Mouse (Mus musculus) gastrocnemius, postnatal 25 days (tissue): ENCODE measurements around the gene Gda. TPM values are rescaled to one million over a fixed set of nuclear protein-coding genes. Genes with fewer than 3 reads are reported as not detected.

Experiments used
- DNase-seq: peaks from one replicate; pipeline ENCODE4 v3.0.0; 2022
- total RNA-seq, 2 experiments: library from RNA; stranded (reverse); gene quantifications; 1 replicate in 1 of 2; 2 replicates in 1 of 2; pipeline ENCODE4 v1.2.3; 2021

Gene Gda
- total RNA-seq, 2 experiments from 2014 or later: 4.9 to 8.5 TPM

GRCm38 (mm10) chr19:21372395-21373072, 100.7 kb downstream of the Gda start:
- DNase-seq: no peak

DNA sequence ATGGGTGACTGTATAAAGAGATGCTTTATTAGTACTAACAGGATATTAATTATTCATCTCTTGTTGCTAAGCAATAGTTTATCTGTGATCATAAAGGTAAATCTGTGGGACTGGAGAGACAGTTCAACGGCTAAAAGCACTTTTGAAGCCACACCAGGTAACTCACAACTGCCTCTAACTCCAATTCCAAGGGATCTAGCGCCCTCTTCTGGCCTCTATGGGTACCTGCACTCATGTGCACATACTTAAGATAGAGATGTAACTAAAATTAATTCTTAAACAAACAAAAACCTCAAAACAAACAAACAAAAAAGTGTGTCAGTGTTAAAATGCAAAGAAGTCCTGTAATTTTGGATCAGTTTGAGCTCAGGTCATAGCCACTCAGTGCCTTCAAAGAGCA, 101.9 kb downstream of the Gda start:
- DNase-seq: no peak

DNA sequence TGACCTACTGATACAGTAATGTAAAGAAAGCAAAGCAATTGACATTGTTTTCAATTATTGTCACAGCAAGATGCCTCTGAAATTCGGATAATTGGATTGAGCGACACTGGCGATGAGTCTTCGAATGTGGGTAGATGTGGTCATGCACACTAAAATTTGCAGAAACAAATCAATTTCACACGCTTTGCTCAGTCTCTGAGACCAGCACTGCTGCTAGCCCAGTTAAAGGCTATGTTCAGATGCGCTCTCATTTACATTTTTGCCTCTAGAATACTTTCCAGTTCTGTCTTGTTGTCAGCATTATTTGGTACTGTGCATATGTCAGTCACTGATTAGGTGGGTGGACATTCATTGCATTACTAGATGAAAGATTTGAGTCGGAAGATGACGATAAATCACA, 102.5 kb downstream of the Gda start:
- DNase-seq: no peak

DNA sequence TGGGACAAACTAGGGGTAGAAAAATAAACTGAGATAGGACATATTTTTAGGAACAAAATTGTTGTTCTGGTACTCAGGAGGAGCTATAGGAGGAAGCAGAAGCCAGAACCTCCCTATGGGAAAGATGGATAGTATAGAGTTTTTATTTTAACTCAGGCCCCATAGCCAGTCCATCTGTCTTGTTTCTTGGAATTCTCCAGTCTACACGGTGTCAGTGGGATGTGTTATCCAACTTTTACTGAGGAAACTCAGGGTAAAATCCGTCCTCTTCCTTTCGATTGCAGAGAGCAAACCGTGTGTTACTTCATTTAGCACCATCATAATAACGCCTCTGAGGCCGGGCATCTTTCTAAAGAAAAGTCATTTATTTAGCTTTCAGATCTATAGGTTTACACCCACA, 104.1 kb downstream of the Gda start:
- DNase-seq: no peak

DNA sequence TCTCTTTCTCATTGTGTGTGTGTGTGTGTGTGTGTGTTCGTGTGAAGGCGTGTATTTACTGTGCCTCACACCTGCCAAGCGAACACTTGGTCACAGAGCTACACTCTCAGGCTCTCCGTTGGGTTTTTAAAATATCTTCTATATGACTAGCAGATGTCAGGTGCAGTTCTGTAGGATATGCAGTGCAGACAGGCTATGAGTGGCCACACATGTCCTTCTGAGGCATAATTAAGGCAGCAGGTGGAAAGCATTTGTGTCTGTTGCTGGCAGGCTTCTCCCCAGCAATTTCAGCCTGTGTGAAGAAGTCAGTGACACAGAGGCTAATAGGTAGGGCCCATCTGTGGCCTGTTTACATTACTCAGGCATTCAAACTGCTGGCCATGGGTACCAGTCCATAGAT, 104.7 kb downstream of the Gda start:
- no peak for DNase-seq

DNA sequence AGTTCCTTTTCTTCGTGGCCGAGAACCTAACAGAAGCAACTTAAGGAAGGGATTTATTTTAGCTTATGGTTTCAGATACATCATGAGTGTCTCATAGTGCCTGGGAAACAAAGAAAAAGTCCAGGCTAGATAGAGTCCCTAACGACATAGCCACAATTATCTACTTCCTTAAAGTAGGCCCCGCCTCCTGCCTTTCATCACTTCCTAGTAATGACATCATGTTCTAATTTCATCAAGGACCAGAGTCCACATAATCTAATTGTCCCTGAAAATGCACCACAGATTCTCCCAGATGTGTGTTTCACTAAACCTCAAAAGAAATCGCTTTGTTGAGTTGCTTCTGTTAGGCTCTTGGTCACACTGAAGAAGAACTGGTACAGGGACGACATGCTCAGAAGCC, 115.5 kb downstream of the Gda start:
- no peak for DNase-seq

- DNase-seq: no peak
Observed at GRCm38 (mm10) chr19:21349634-21350033, 123.6 kb downstream of the Gda start.

GRCm38 (mm10) chr19:21346646-21347045, 126.6 kb downstream of the Gda start:
- DNase-seq: no peak

Other genes with a start within 250 kb of the Gda start
- gene Zfand5, start 201.2 kb downstream of the Gda start, total RNA-seq: 100 to 1,000 TPM; 193 to 218 TPM
- 1 to 10 TPM; 8.1 to 9.7 TPM for gene 1110059E24Rik, start 179.5 kb upstream of the Gda start, total RNA-seq
- gene Abhd17b, start 179.7 kb upstream of the Gda start, total RNA-seq: 10 to 100 TPM; 18.3 to 19.3 TPM